Mouse (Mus musculus): ENCODE data around the gene Capn9. TPM values are rescaled to one million over a fixed set of nuclear protein-coding genes. Genes with fewer than 3 reads are reported as not detected.

Gene Capn9
- not detected in 2 replicates for polyA plus RNA-seq (2011; ENCODE audit: insufficient read depth, insufficient read length, low read depth, missing spikeins)

DNA sequence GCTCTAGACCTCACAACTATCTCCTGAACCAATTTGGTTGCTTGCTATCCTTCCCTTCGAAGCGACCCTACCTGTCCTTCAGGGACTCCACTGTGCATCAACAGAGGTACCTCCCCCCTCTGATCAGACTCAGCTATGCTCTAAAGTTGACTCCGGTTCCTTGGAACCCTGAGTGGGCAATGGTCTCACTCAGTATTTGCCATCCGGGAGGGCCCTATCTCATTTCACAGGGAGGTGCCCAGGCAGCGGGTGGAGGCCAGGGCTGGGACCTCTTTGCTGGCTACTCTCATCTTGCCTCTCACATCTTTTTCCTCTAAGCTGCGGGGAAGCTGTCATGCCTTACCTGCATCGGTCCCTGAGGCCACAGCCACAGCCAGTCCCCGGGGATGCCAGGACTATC, at the start of gene Capn9:
TSS of gene Capn9 (plus strand) at position 301 of the 400 bp plus-strand sequence.
- Histone ChIP-seq H3K27ac (ENCODE audit: insufficient read depth, low read length) (no peak within 1 kb of the TSS), H3K4me3 (ENCODE audit: low read depth, low read length) (no peak within 1 kb of the TSS), H3K9me3 (replicated peaks; ENCODE audit: control insufficient read depth, insufficient read depth, low read length, poor library complexity, severe bottlenecking) (no peaks in the 10 kb centered on the region; the same call in 1 of the 2 replicates), H3K36me3 (ENCODE audit: control insufficient read depth, insufficient read depth, low read length, poor library complexity, severe bottlenecking) (no peaks in the 10 kb centered on the region), H3K27me3 (ENCODE audit: control insufficient read depth, insufficient read depth, low read length, poor library complexity, severe bottlenecking) (no peaks in the 10 kb centered on the region), H3K9ac (ENCODE audit: low read depth, poor library complexity, severe bottlenecking) (no peak within 1 kb of the TSS), H3K4me1 (ENCODE audit: control insufficient read depth, insufficient read depth, low read length) (no peaks in the 10 kb centered on the region)
- TF ChIP-seq EP300 (IDR thresholded peaks at IDR 0.05; ENCODE audit: insufficient read depth, low read depth, low read length) (no peak), POLR2A (IDR thresholded peaks at IDR 0.05; ENCODE audit: insufficient read depth, low read length) (no peak)

DNA sequence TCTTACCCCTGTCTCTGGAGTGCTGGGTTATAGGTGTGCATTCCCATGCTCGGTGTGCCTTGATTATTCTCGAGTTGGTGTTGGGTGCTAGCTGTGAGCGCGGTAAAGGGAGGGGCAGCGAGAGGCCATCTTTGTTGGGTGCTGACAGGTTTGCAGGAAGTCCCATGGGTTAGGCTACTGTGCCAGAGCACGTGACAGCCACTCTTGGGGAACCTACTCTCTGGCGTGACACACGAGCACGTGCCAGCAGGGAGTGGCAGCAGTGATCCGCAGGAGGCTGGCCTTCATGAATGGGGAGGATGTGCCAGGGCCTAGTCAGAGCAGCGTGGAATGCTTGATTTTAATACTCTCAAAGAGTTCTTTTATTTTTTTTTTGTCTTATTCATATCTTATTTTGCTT, 49.6 kb upstream of the Capn9 start:
- H3K27ac ChIP-seq (ENCODE audit: insufficient read depth, low read length): no peak overlapping the region
- no peaks in the 10 kb centered on the region for H3K27me3 ChIP-seq (ENCODE audit: control insufficient read depth, insufficient read depth, low read length, poor library complexity, severe bottlenecking)
- TF ChIP-seq CTCF (IDR thresholded peaks at IDR 0.05; ENCODE audit: low read depth, low read length): no peak
- no peak for TF ChIP-seq EP300 (IDR thresholded peaks at IDR 0.05; ENCODE audit: insufficient read depth, low read depth, low read length)
- TF ChIP-seq POLR2A (IDR thresholded peaks at IDR 0.05; ENCODE audit: insufficient read depth, low read length): no peak
- H3K9me3 ChIP-seq (replicated peaks; ENCODE audit: control insufficient read depth, insufficient read depth, low read length, poor library complexity, severe bottlenecking): no peaks in the 10 kb centered on the region
- H3K4me1 ChIP-seq (ENCODE audit: control insufficient read depth, insufficient read depth, low read length): peaks cover 2% of the 10 kb centered on the region
- H3K36me3 ChIP-seq (ENCODE audit: control insufficient read depth, insufficient read depth, low read length, poor library complexity, severe bottlenecking): no peaks in the 10 kb centered on the region
- no peak overlapping the region for H3K9ac ChIP-seq (ENCODE audit: low read depth, poor library complexity, severe bottlenecking)
- no peak overlapping the region for H3K4me3 ChIP-seq (ENCODE audit: low read depth, low read length)

GRCm38 (mm10) chr8:124530076-124530475, 45.8 kb upstream of the Capn9 start:
- Histone ChIP-seq H3K9ac (ENCODE audit: low read depth, poor library complexity, severe bottlenecking) (no peak overlapping the region), H3K4me1 (ENCODE audit: control insufficient read depth, insufficient read depth, low read length) (no peaks in the 10 kb centered on the region), H3K9me3 (replicated peaks; ENCODE audit: control insufficient read depth, insufficient read depth, low read length, poor library complexity, severe bottlenecking) (no peaks in the 10 kb centered on the region), H3K27ac (ENCODE audit: insufficient read depth, low read length) (no peak overlapping the region), H3K36me3 (ENCODE audit: control insufficient read depth, insufficient read depth, low read length, poor library complexity, severe bottlenecking) (peaks cover 3% of the 10 kb centered on the region; the same call in 1 of the 2 replicates), H3K4me3 (ENCODE audit: low read depth, low read length) (no peak overlapping the region), H3K27me3 (ENCODE audit: control insufficient read depth, insufficient read depth, low read length, poor library complexity, severe bottlenecking) (no peaks in the 10 kb centered on the region)
- TF ChIP-seq CTCF (IDR thresholded peaks at IDR 0.05; ENCODE audit: low read depth, low read length) (no peak), EP300 (IDR thresholded peaks at IDR 0.05; ENCODE audit: insufficient read depth, low read depth, low read length) (no peak), POLR2A (IDR thresholded peaks at IDR 0.05; ENCODE audit: insufficient read depth, low read length) (no peak)

DNA sequence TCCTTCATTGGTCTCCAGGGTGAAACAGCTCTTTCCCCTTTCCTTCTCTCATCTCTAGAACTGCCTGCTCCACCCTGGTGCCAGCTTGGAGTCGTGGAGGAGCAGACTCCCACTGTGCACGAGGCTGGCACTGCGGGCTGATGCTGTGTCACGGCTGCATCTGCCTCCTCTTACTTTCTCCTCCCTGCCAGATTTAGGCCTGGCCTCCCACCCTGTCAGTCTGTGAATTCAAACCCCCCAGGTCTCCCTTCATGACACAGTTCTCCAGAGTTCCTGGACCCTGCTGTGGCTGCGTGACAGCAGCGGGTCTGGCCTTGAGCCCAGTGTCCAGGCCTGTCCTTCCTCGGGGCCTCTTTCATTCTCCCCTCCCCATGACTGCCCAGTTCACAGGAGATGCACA, 45.4 kb upstream of the Capn9 start:
- Histone ChIP-seq H3K36me3 (ENCODE audit: control insufficient read depth, insufficient read depth, low read length, poor library complexity, severe bottlenecking) (peaks cover 3% of the 10 kb centered on the region; the same call in 1 of the 2 replicates), H3K4me3 (ENCODE audit: low read depth, low read length) (no peak overlapping the region), H3K27me3 (ENCODE audit: control insufficient read depth, insufficient read depth, low read length, poor library complexity, severe bottlenecking) (no peaks in the 10 kb centered on the region), H3K9me3 (replicated peaks; ENCODE audit: control insufficient read depth, insufficient read depth, low read length, poor library complexity, severe bottlenecking) (no peaks in the 10 kb centered on the region), H3K4me1 (ENCODE audit: control insufficient read depth, insufficient read depth, low read length) (no peaks in the 10 kb centered on the region), H3K9ac (ENCODE audit: low read depth, poor library complexity, severe bottlenecking) (no peak overlapping the region), H3K27ac (ENCODE audit: insufficient read depth, low read length) (no peak overlapping the region)
- TF ChIP-seq CTCF (IDR thresholded peaks at IDR 0.05; ENCODE audit: low read depth, low read length) (no peak), POLR2A (IDR thresholded peaks at IDR 0.05; ENCODE audit: insufficient read depth, low read length) (no peak), EP300 (IDR thresholded peaks at IDR 0.05; ENCODE audit: insufficient read depth, low read depth, low read length) (no peak)

GRCm38 (mm10) chr8:124530996-124531395, 44.9 kb upstream of the Capn9 start:
- Histone ChIP-seq H3K4me1 (ENCODE audit: control insufficient read depth, insufficient read depth, low read length) (no peaks in the 10 kb centered on the region), H3K9me3 (replicated peaks; ENCODE audit: control insufficient read depth, insufficient read depth, low read length, poor library complexity, severe bottlenecking) (no peaks in the 10 kb centered on the region), H3K27me3 (ENCODE audit: control insufficient read depth, insufficient read depth, low read length, poor library complexity, severe bottlenecking) (no peaks in the 10 kb centered on the region), H3K9ac (ENCODE audit: low read depth, poor library complexity, severe bottlenecking) (no peak overlapping the region), H3K4me3 (ENCODE audit: low read depth, low read length) (no peak overlapping the region), H3K27ac (ENCODE audit: insufficient read depth, low read length) (no peak overlapping the region), H3K36me3 (ENCODE audit: control insufficient read depth, insufficient read depth, low read length, poor library complexity, severe bottlenecking) (peaks cover 3% of the 10 kb centered on the region; the same call in 1 of the 2 replicates)
- TF ChIP-seq EP300 (IDR thresholded peaks at IDR 0.05; ENCODE audit: insufficient read depth, low read depth, low read length): no peak
- TF ChIP-seq CTCF (IDR thresholded peaks at IDR 0.05; ENCODE audit: low read depth, low read length): no peak
- TF ChIP-seq POLR2A (IDR thresholded peaks at IDR 0.05; ENCODE audit: insufficient read depth, low read length): no peak

DNA sequence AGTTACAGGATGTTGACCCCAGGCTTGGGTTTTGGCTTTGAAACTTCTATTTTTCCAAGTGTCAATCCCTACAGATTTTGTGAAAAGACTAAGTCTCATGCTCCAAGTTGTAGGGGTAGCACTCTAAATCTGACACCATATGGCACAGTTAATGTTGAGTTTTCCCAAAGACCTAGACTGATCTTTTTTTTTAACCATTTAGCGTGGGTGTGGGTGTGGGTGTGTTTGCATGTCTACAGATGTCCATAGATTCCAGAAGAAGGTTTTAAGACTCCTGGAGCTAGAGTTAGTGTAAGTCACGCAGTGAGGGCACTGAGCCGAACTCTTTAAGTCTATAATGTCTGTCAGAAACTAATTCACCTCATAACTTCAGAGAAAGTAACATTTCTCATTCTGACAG, 43.3 kb upstream of the Capn9 start:
- H3K9me3 ChIP-seq (replicated peaks; ENCODE audit: control insufficient read depth, insufficient read depth, low read length, poor library complexity, severe bottlenecking): no peaks in the 10 kb centered on the region

More for the DNA sequence above, 43.3 kb upstream of the Capn9 start:
- Histone ChIP-seq H3K36me3 (ENCODE audit: control insufficient read depth, insufficient read depth, low read length, poor library complexity, severe bottlenecking) (peaks cover 5% of the 10 kb centered on the region), H3K4me3 (ENCODE audit: low read depth, low read length) (no peak overlapping the region), H3K27ac (ENCODE audit: insufficient read depth, low read length) (no peak overlapping the region), H3K4me1 (ENCODE audit: control insufficient read depth, insufficient read depth, low read length) (no peaks in the 10 kb centered on the region), H3K27me3 (ENCODE audit: control insufficient read depth, insufficient read depth, low read length, poor library complexity, severe bottlenecking) (no peaks in the 10 kb centered on the region), H3K9ac (ENCODE audit: low read depth, poor library complexity, severe bottlenecking) (no peak overlapping the region)
- no peak for TF ChIP-seq POLR2A (IDR thresholded peaks at IDR 0.05; ENCODE audit: insufficient read depth, low read length)
- no peak for TF ChIP-seq CTCF (IDR thresholded peaks at IDR 0.05; ENCODE audit: low read depth, low read length)
- TF ChIP-seq EP300 (IDR thresholded peaks at IDR 0.05; ENCODE audit: insufficient read depth, low read depth, low read length): no peak
